Mouse (Mus musculus): ENCODE data around the gene Atf6b. TPM values are rescaled to one million over a fixed set of nuclear protein-coding genes. Genes with fewer than 3 reads are reported as not detected.

Gene Atf6b
- polyA plus RNA-seq, 1 experiment from 2014 or later = 118 TPM

GRCm38 (mm10) chr17:34670235-34670634 is 23.3 kb downstream of the Atf6b start, which contains the start of gene Tnxb:
Tnxb (plus strand) TSS chr17:34670535.
- no peak for DNase-seq (ENCODE audit: low spot score)
- Histone ChIP-seq H3K27ac (peak within 1 kb of the TSS; percentile 56; the same call in 1 of the 2 replicates), H3K4me1 (replicated peaks) (peaks cover 19% of the 10 kb centered on the region), H3K9me3 (no peaks in the 10 kb centered on the region), H3K27me3 (ENCODE audit: insufficient read depth, poor library complexity, severe bottlenecking) (peaks cover 72% of the 10 kb centered on the region), H3K36me3 (no peaks in the 10 kb centered on the region), H3K4me3 (peak within 1 kb of the TSS; percentile 51)
- WGBS = 59% methylated on average over 7 of the region's 7 CpGs

DNA sequence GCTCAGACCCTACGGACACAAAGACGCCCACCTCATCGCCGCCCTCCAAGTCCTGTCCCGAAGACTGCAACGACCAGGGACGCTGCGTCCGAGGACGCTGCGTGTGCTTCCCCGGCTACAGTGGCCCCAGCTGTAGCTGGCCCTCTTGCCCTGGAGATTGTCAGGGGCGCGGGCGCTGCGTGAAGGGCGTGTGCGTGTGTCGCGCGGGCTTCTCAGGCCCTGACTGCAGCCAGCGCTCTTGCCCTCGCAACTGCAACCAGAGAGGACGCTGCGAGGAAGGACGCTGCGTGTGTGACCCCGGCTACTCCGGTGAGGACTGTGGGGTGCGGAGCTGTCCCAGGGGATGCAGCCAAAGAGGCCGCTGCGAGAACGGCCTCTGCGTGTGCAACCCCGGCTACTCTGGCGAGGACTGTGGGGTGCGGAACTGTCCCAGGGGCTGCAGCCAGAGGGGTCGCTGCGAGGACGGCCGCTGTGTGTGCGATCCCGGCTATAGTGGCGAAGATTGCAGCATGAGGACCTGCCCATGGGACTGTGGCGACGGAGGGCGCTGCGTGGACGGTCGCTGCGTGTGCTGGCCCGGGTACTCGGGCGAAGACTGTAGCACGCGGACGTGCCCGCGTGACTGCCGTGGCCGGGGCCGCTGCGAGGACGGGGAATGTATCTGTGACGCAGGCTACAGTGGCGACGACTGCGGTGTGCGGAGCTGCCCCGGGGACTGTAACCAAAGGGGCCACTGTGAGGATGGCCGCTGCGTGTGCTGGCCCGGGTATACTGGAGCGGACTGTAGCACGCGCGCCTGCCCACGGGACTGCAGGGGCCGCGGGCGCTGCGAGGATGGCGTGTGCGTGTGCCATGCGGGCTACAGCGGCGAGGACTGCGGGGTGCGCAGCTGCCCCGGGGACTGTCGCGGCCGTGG is 24.5 kb downstream of the Atf6b start:
- Histone ChIP-seq H3K4me1 (replicated peaks) (peaks cover 19% of the 10 kb centered on the region), H3K27me3 (ENCODE audit: insufficient read depth, poor library complexity, severe bottlenecking) (peaks cover 77% of the 10 kb centered on the region), H3K27ac (peak overlapping the region; percentile 56; the same call in 1 of the 2 replicates), H3K36me3 (no peaks in the 10 kb centered on the region), H3K4me3 (peak overlapping the region; percentile 51), H3K9me3 (no peaks in the 10 kb centered on the region)
- 8% methylated on average over 93 of the region's 93 CpGs for WGBS
- peak; percentile 55 for DNase-seq (ENCODE audit: low spot score)

DNA sequence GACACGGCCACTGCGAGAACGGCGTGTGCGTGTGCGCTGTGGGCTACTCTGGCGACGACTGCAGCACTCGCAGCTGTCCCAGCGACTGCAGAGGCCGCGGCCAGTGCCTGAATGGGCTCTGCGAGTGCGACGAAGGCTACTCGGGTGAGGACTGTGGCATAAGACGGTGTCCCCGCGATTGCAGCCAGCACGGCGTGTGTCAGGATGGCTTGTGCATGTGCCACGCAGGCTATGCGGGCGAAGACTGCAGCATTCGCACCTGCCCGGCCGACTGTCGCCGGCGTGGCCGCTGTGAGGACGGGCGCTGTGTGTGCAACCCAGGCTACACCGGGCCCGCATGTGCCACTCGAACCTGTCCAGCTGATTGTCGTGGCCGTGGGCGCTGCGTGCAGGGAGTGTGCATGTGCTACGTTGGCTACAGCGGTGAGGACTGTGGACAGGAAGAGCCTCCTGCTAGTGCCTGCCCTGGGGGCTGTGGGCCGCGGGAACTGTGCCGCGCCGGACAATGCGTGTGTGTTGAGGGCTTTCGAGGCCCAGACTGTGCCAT is 25.4 kb downstream of the Atf6b start:
- peak overlapping the region; percentile 56; the same call in 1 of the 2 replicates for H3K27ac ChIP-seq
- H3K4me3 ChIP-seq = peak overlapping the region; percentile 51
- H3K9me3 ChIP-seq = no peaks in the 10 kb centered on the region
- H3K36me3 ChIP-seq = no peaks in the 10 kb centered on the region
- peaks cover 86% of the 10 kb centered on the region for H3K27me3 ChIP-seq (ENCODE audit: insufficient read depth, poor library complexity, severe bottlenecking)
- WGBS = 34% methylated on average over 49 of the region's 49 CpGs
- DNase-seq (ENCODE audit: low spot score) = peak; percentile 23
- peaks cover 19% of the 10 kb centered on the region for H3K4me1 ChIP-seq (replicated peaks)

DNA sequence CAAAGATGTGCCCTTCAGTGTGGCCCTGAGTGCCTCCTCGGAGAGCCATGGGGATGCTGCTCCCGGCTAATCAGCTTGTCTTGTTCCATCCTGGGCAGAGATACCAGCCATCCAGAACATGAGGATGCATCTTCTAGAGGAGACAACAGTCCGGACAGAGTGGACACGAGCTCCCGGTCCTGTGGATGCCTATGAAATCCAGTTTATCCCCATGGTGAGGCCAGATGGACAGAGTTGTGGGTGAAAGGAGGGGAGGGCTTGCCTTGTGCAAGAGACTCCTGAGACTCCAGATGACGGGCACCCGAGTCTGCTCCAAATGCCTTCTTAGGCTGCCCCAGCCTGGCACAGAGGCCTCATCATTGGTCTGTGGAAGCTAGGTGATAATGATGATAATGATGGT is 26.2 kb downstream of the Atf6b start:
- peaks cover 87% of the 10 kb centered on the region for H3K27me3 ChIP-seq (ENCODE audit: insufficient read depth, poor library complexity, severe bottlenecking)
- DNase-seq (ENCODE audit: low spot score) = no peak

GRCm38 (mm10) chr17:34674524-34675204 is 27.7 kb downstream of the Atf6b start:
- H3K27ac ChIP-seq = no peak overlapping the region
- peaks cover 92% of the 10 kb centered on the region for H3K27me3 ChIP-seq (ENCODE audit: insufficient read depth, poor library complexity, severe bottlenecking)
- no peaks in the 10 kb centered on the region for H3K36me3 ChIP-seq
- no peaks in the 10 kb centered on the region for H3K9me3 ChIP-seq
- no peak for DNase-seq (ENCODE audit: low spot score)
- H3K4me1 ChIP-seq (replicated peaks) = peaks cover 21% of the 10 kb centered on the region
- 69% methylated on average over 11 of the region's 11 CpGs for WGBS
- H3K4me3 ChIP-seq = no peak overlapping the region

More for the DNA sequence above, 26.2 kb downstream of the Atf6b start:
- Histone ChIP-seq H3K4me1 (replicated peaks) (peaks cover 19% of the 10 kb centered on the region), H3K9me3 (no peaks in the 10 kb centered on the region), H3K36me3 (no peaks in the 10 kb centered on the region), H3K27ac (no peak overlapping the region), H3K4me3 (no peak overlapping the region)
- 88% methylated on average over 7 of the region's 7 CpGs for WGBS

- no peak for DNase-seq (ENCODE audit: low spot score)
- H3K4me3 ChIP-seq = no peak overlapping the region
- 81% methylated on average over 13 of the region's 13 CpGs for WGBS
- H3K27ac ChIP-seq = no peak overlapping the region
- peaks cover 92% of the 10 kb centered on the region for H3K27me3 ChIP-seq (ENCODE audit: insufficient read depth, poor library complexity, severe bottlenecking)
- H3K4me1 ChIP-seq (replicated peaks) = peaks cover 27% of the 10 kb centered on the region
- no peaks in the 10 kb centered on the region for H3K9me3 ChIP-seq
- H3K36me3 ChIP-seq = no peaks in the 10 kb centered on the region
These were observed 28.5 kb downstream of the Atf6b start for GRCm38 (mm10) chr17:34675205-34676092.

GRCm38 (mm10) chr17:34676093-34676460 is 29.1 kb downstream of the Atf6b start:
- Histone ChIP-seq H3K9me3 (no peaks in the 10 kb centered on the region), H3K27me3 (ENCODE audit: insufficient read depth, poor library complexity, severe bottlenecking) (peaks cover 89% of the 10 kb centered on the region), H3K4me1 (replicated peaks) (peaks cover 24% of the 10 kb centered on the region), H3K4me3 (no peak overlapping the region), H3K27ac (no peak overlapping the region), H3K36me3 (no peaks in the 10 kb centered on the region)
- DNase-seq (ENCODE audit: low spot score) = no peak
- 84% methylated on average over 6 of the region's 6 CpGs for WGBS

GRCm38 (mm10) chr17:34676671-34677070 is 29.7 kb downstream of the Atf6b start:
- Histone ChIP-seq H3K27ac (no peak overlapping the region), H3K4me1 (replicated peaks) (peaks cover 18% of the 10 kb centered on the region), H3K36me3 (no peaks in the 10 kb centered on the region), H3K4me3 (no peak overlapping the region), H3K27me3 (ENCODE audit: insufficient read depth, poor library complexity, severe bottlenecking) (peaks cover 83% of the 10 kb centered on the region), H3K9me3 (no peaks in the 10 kb centered on the region)
- no peak for DNase-seq (ENCODE audit: low spot score)
- 79% methylated on average over 12 of the region's 12 CpGs for WGBS

DNA sequence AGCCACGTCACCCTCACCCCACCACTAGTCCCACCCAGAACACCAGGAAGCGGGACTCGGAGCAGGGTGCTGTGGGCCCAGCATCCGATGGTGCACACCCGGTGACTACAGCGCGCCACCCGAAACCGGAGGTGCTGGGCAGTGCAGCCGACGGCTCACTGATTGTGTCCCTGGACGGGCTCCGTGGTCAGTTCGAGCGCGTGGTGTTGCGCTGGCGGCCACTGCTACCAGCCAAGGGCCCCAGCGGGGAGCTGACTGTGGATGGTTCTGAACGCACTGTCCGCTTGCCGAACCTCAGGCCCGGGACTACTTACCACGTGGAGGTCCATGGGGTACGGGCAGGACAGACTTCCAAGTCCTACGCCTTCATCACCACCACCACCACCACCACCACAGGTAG is 33.2 kb downstream of the Atf6b start:
- H3K4me1 ChIP-seq (replicated peaks) = peaks cover 19% of the 10 kb centered on the region; the same call in 1 of the 2 replicates
- H3K9me3 ChIP-seq = no peaks in the 10 kb centered on the region
- no peaks in the 10 kb centered on the region for H3K36me3 ChIP-seq
- 79% methylated on average over 26 of the region's 26 CpGs for WGBS
- H3K27ac ChIP-seq = no peak overlapping the region
- H3K27me3 ChIP-seq (ENCODE audit: insufficient read depth, poor library complexity, severe bottlenecking) = peaks cover 53% of the 10 kb centered on the region
- no peak for DNase-seq (ENCODE audit: low spot score)
- H3K4me3 ChIP-seq = no peak overlapping the region

DNA sequence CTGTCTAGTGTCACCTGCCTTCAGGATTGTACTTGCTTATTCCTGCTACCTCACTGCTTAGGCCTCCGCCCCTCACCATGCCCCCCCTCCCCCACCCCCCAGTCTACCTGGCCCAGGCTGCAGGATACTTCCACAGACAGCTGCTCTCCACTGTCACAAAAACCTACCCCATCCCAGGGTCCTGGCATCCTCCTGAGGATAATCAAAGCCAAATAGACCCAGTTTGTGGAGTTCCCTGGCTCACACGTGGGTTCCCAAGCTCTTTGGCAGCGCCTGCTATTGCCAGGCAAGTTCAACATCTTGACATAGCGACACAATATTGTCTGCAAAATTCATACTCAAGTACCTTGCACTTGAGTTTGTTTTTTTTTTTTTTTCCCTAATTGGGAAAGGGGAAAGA is 33.7 kb downstream of the Atf6b start:
- no peaks in the 10 kb centered on the region for H3K9me3 ChIP-seq
- peaks cover 49% of the 10 kb centered on the region for H3K27me3 ChIP-seq (ENCODE audit: insufficient read depth, poor library complexity, severe bottlenecking)
- no peak overlapping the region for H3K27ac ChIP-seq
- no peak for DNase-seq (ENCODE audit: low spot score)
- no peak overlapping the region for H3K4me3 ChIP-seq
- 81% methylated on average over 4 of the region's 4 CpGs for WGBS
- H3K36me3 ChIP-seq = no peaks in the 10 kb centered on the region
- peaks cover 19% of the 10 kb centered on the region; the same call in 1 of the 2 replicates for H3K4me1 ChIP-seq (replicated peaks)

DNA sequence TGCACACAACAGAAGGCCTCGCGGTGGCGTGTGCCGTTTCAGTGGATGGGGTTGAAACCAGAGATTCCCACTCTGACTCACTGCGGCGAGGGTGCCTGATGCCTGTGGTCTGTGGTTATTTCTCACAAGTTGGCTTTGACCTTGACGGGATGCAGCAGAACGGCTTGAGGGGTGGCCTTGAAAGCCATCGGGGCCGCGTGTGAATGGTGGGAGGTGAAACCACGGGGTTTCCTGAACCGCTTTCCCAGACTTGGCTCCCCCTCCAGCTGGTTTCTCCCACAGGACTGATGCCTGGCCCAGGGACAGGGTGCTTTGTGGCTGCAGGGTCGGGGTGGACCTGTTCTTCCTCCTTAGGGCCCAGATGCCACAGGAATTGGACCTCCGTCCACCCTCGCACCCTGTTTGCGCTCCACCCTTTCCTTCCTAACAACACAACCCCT is 34.2 kb downstream of the Atf6b start:
- no peak overlapping the region for H3K4me3 ChIP-seq

More for the DNA sequence above, 34.2 kb downstream of the Atf6b start:
- DNase-seq (ENCODE audit: low spot score) = no peak
- H3K9me3 ChIP-seq = no peaks in the 10 kb centered on the region
- H3K4me1 ChIP-seq (replicated peaks) = peaks cover 19% of the 10 kb centered on the region; the same call in 1 of the 2 replicates
- peaks cover 43% of the 10 kb centered on the region for H3K27me3 ChIP-seq (ENCODE audit: insufficient read depth, poor library complexity, severe bottlenecking)
- H3K36me3 ChIP-seq = no peaks in the 10 kb centered on the region
- no peak overlapping the region for H3K27ac ChIP-seq
- 82% methylated on average over 17 of the region's 17 CpGs for WGBS
